Mouse (Mus musculus) heart, embryonic 15.5 days (tissue): ENCODE data around the gene Eif4e. TPM values are rescaled to one million over a fixed set of nuclear protein-coding genes. Genes with fewer than 3 reads are reported as not detected.

Experiments
- ATAC-seq: fragments of 200-750 bp; cut with Nextera tagmentation; replicated peaks from 2 replicates; pipeline ENCODE4 v1.8.0; 2017; ENCODE audit warnings: low read depth, moderate TSS enrichment; ENCODE audit not compliant: insufficient number of reproducible peaks, insufficient read depth, low FRiP score
- H3K27ac ChIP-seq: fragments of 300-500 bp; sonication (generic); 2 replicates; pipeline ENCODE4 v1.5.1; 2015; ENCODE audit warnings: mild to moderate bottlenecking, inconsistent platforms
- H3K27me3 ChIP-seq: fragments of 300-500 bp; sonication (generic); 2 replicates; pipeline ENCODE4 v1.6.1; 2015; ENCODE audit warnings: inconsistent platforms
- H3K36me3 ChIP-seq: fragments of 300-500 bp; sonication (generic); 2 replicates; pipeline ENCODE4 v1.6.1; 2015; ENCODE audit warnings: mild to moderate bottlenecking, inconsistent platforms
- H3K4me1 ChIP-seq: fragments of 300-500 bp; sonication (generic); replicated peaks from 2 replicates; pipeline ENCODE4 v1.6.1; 2015; ENCODE audit warnings: inconsistent platforms
- H3K4me2 ChIP-seq: fragments of 300-500 bp; sonication (generic); 2 replicates; pipeline ENCODE4 v1.6.1; 2015; ENCODE audit warnings: inconsistent platforms, mild to moderate bottlenecking, moderate library complexity
- H3K4me3 ChIP-seq: fragments of 300-500 bp; sonication (generic); 2 replicates; pipeline ENCODE4 v1.5.1; 2015; ENCODE audit warnings: mild to moderate bottlenecking, inconsistent platforms
- H3K9ac ChIP-seq: fragments of 300-500 bp; sonication (generic); 2 replicates; pipeline ENCODE4 v1.6.1; 2015; ENCODE audit warnings: mild to moderate bottlenecking, inconsistent platforms
- H3K9me3 ChIP-seq: fragments of 300-500 bp; sonication (generic); replicated peaks from 2 replicates; pipeline ENCODE4 v1.6.1; 2016; ENCODE audit warnings: inconsistent platforms
- WGBS: fragments of 180-500 bp; shearing (Covaris S2); methylation state at CpG from one replicate; pipeline ENCODE4 v1.1.7; 2015; ENCODE audit warnings: mixed read lengths; 5-methylcytosine and 5-hydroxymethylcytosine counted together
- microRNA counts: library from miRNA; unstranded; fragments of <30 nt; microRNA quantifications from one replicate; lab custom pipeline; 2016
- microRNA-seq: library from miRNA; unstranded; fragments of <30 nt; microRNA quantifications from one replicate; pipeline ENCODE4, GENCODE M21; 2016
- polyA plus RNA-seq: library from polyadenylated mRNA; unstranded; fragments of >200 nt; fragmentation: Nextera tagmentation; extraction: Ambion mirVana; gene quantifications from 2 replicates; pipeline ENCODE4 v1.2.1, GENCODE M21; 2015

Gene Eif4e
- polyA plus RNA-seq, 1 experiment from 2014 or later = 207 TPM

DNA sequence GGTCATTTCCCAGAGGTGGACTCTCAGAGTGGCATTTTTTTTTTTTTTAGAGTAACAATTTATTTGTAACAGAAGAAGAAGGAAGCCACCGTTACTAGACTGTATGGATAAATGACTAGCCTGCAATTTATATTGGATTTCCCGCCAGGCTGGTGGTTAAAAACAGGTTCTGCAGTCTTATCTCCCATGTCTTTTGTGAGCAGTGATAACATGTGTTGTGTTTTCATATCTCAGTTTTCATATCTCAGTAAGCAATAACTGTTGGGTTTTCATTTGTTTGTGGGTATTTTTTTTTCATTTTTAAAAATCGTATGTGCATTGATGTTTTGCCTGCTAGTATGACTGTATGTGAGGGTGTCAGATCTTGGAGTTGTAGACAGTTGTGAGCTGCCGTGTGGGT, 65.0 kb downstream of the Eif4e start:
- ATAC-seq = no peak
- H3K27me3 ChIP-seq = no peaks in the 10 kb centered on the region
- no peaks in the 10 kb centered on the region for H3K36me3 ChIP-seq
- no peak overlapping the region for H3K9ac ChIP-seq
- no peak overlapping the region for H3K4me3 ChIP-seq
- H3K27ac ChIP-seq = no peak overlapping the region
- H3K4me2 ChIP-seq = no peak overlapping the region
- 89% methylated on average over 4 of the region's 4 CpGs for WGBS
- no peaks in the 10 kb centered on the region for H3K4me1 ChIP-seq
- no peaks in the 10 kb centered on the region for H3K9me3 ChIP-seq

DNA sequence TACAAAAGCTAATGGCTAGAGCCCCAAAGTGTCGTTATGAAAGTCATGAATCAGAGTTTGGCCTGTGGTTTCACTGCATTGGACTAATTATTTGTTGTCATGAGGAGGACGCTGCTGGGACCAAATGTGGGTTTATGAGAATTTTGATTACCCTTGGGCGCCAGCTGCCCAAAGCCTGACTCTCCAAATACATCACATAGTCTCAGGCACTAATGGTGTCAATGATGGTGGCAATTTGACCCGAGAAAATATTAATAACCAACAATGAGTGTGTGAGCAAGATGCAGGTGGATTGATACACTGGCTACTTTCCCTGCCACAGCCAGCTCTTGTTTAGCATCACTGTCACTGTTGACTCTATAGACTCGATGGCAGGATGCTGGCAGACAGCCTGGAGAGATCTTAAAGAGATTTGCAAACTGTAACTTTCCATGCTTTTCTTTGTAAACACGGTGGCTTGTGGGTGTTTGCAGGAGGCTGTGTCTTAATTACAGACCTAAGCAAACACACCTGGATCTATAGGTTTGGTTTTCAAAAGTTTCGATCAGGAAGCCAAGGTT, 65.9 kb downstream of the Eif4e start:
- Histone ChIP-seq H3K27me3 (no peaks in the 10 kb centered on the region), H3K4me3 (no peak overlapping the region), H3K27ac (no peak overlapping the region), H3K4me2 (no peak overlapping the region), H3K4me1 (no peaks in the 10 kb centered on the region), H3K9ac (no peak overlapping the region), H3K36me3 (no peaks in the 10 kb centered on the region), H3K9me3 (no peaks in the 10 kb centered on the region)
- 77% methylated on average over 7 of the region's 7 CpGs for WGBS
- no peak for ATAC-seq

DNA sequence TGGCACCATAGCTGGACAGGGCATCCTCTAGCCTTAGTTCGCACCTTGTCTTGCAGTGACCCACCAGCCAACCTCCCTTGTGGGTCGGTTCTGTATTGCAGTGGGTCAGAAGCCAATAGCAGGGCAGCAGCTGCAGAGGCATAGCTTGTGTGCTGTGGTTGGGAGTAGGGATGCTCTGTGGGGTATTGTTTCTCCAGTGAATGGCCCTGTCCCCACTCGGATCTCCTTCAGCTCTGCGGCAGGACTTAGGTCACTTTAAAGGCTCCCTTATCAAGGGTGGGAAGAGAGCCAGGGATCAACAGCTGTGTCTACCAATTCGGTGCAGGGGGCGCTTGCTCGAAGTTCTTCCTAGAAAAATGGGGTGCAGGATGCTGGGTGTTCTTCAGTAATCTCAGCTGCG, 67.2 kb downstream of the Eif4e start:
- 54% methylated on average over 8 of the region's 8 CpGs for WGBS
- Histone ChIP-seq H3K36me3 (no peaks in the 10 kb centered on the region), H3K4me3 (no peak overlapping the region), H3K9me3 (no peaks in the 10 kb centered on the region), H3K4me1 (no peaks in the 10 kb centered on the region), H3K27ac (no peak overlapping the region), H3K27me3 (no peaks in the 10 kb centered on the region), H3K9ac (no peak overlapping the region), H3K4me2 (no peak overlapping the region)
- no peak for ATAC-seq

DNA sequence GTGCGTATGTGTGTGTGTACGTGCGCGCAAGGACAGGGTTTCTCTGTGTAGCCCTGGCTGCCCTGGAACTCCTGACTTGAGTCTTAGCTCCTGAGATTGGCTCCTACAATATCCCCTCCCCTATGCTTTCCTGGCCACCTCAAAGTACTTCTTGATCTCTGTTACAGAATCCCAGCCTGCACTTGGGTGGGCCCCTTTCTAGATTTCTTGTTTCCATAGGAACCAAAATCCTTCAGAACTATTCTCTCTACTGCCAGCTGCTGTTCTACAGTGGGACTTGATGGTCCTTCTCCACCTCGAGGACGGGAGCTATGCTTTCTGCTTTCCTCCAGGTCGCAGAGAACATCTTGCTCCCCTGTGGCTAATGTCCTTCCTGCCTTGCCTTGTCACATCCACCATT, 67.9 kb downstream of the Eif4e start:
- H3K9ac ChIP-seq = no peak overlapping the region
- no peak overlapping the region for H3K27ac ChIP-seq
- H3K36me3 ChIP-seq = no peaks in the 10 kb centered on the region
- no peaks in the 10 kb centered on the region for H3K9me3 ChIP-seq
- no peak for ATAC-seq
- 90% methylated on average over 7 of the region's 7 CpGs for WGBS
- no peaks in the 10 kb centered on the region for H3K27me3 ChIP-seq
- H3K4me2 ChIP-seq = no peak overlapping the region
- H3K4me1 ChIP-seq = no peaks in the 10 kb centered on the region
- no peak overlapping the region for H3K4me3 ChIP-seq

DNA sequence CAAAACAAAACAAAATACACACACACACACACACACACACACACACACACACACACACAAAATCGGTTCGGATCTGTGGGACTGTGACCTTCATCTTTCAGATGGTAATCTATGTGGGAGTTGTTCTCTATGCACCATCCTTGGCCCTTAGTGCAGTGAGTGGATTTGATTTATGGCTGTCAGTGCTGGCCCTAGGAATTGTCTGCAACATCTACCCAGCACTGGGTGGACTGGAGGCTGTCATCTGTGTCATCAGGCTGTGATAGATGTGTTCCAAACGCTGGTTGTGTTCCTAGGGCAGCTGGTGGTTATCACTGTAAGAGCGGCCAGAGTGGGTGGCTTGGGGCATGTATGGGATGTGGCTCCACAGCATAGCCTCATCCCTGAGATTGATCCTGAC, 75.1 kb downstream of the Eif4e start:
- Histone ChIP-seq H3K27me3 (no peaks in the 10 kb centered on the region), H3K4me3 (no peak overlapping the region), H3K4me2 (no peak overlapping the region), H3K9me3 (no peaks in the 10 kb centered on the region), H3K36me3 (no peaks in the 10 kb centered on the region), H3K27ac (no peak overlapping the region), H3K9ac (no peak overlapping the region), H3K4me1 (no peaks in the 10 kb centered on the region)
- no peak for ATAC-seq
- WGBS = 53% methylated on average over 4 of the region's 4 CpGs

DNA sequence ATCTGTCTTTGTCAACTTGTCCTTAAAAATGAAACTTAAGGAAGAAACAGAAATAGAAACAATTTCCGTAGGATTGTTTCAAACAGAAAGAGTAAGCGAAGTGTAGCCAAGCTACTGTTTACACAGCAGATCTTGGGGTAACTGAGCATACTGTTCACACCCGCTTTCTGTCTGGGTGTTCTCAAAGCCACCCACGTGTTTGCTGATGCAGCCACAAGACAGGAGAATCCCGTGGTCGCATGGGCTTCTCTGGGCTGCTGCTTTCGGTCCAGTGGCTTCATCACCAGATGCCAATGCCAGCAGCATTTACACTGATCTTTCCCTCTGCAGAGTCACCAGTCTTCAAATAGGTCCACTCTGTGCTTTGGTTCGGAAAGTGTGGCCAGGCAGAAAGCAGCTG, 79.2 kb downstream of the Eif4e start:
- H3K27me3 ChIP-seq = no peaks in the 10 kb centered on the region
- WGBS = 58% methylated on average over 8 of the region's 8 CpGs
- H3K4me2 ChIP-seq = no peak overlapping the region
- H3K4me3 ChIP-seq = no peak overlapping the region
- no peak overlapping the region for H3K9ac ChIP-seq
- ATAC-seq = no peak
- H3K9me3 ChIP-seq = no peaks in the 10 kb centered on the region
- no peaks in the 10 kb centered on the region for H3K4me1 ChIP-seq
- no peak overlapping the region for H3K27ac ChIP-seq
- H3K36me3 ChIP-seq = no peaks in the 10 kb centered on the region

DNA sequence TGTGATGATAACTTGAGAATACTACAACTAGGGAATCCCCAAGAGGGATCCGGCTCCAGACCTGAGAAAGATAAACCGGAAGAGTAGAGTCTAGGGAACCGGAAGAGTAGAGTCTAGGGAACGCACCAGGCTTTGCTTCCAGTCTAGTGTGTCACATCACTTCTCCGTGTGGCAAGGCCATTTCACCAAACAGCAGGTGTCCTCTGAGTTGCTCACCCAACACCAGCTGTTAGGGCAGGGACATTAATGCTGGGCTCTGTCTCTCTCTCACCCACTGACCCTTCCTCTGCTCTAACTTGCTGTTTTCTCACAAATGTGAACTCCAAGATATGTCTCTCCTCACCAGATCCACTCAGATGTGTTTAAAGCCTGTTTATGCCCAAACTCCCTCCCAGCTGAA, 82.7 kb downstream of the Eif4e start:
- no peak overlapping the region for H3K9ac ChIP-seq
- H3K4me3 ChIP-seq = no peak overlapping the region
- no peaks in the 10 kb centered on the region for H3K9me3 ChIP-seq
- H3K36me3 ChIP-seq = no peaks in the 10 kb centered on the region
- no peak overlapping the region for H3K27ac ChIP-seq
- no peak overlapping the region for H3K4me2 ChIP-seq
- 60% methylated on average over 5 of the region's 5 CpGs for WGBS
- H3K4me1 ChIP-seq = peaks cover 12% of the 10 kb centered on the region
- no peak for ATAC-seq
- no peaks in the 10 kb centered on the region for H3K27me3 ChIP-seq

MicroRNAs within 50 kb of the gene (microRNA counts, 519-probe panel; counts per million panel counts)
- 1,513 counts per million, percentile 8 among the panel's probes with 10 or more counts for microRNA mmu-miR-1956 (lab: Ali Mortazavi, UCI)

Small RNA genes within 50 kb of the gene (microRNA-seq; reads per million reads assigned to microRNA genes)
- gene Mir1956 = not detected

Other genes with a start within 250 kb of the Eif4e start
- gene Adh6a, start 212.9 kb upstream of the Eif4e start, polyA plus RNA-seq = not detected in 2 replicates
- gene Adh6b, start 184.4 kb upstream of the Eif4e start, polyA plus RNA-seq = 1.9 and 2.5 TPM in 2 replicates
- not detected in 2 replicates for gene Adh4, start 110.7 kb upstream of the Eif4e start, polyA plus RNA-seq
- gene Adh5, start 83.1 kb upstream of the Eif4e start, polyA plus RNA-seq = 152 and 163 TPM in 2 replicates
- gene Metap1, start 36.7 kb upstream of the Eif4e start, polyA plus RNA-seq = 34.4 and 36.9 TPM in 2 replicates
- gene Tspan5, start 216.0 kb downstream of the Eif4e start, polyA plus RNA-seq = 14.7 and 18.9 TPM in 2 replicates